Mouse (Mus musculus) E14TG2a.4 (cell line): ENCODE results near the gene Pank4.

Source experiments
- H3K27me3 ChIP-seq: 2 replicates; pipeline ENCODE4 v1.6.1; 2014; ENCODE audit warnings: low read length, control low read depth; ENCODE audit not compliant: insufficient read depth
- H3K36me3 ChIP-seq: 2 replicates; pipeline ENCODE4 v1.6.1; 2014; ENCODE audit warnings: low read length, control low read depth; ENCODE audit not compliant: insufficient read depth
- H3K4me1 ChIP-seq: replicated peaks from 2 replicates; pipeline ENCODE4 v1.6.1; 2014; ENCODE audit warnings: low read depth, low read length, control low read depth
- H3K4me3 ChIP-seq: replicated peaks from 2 replicates; pipeline ENCODE4 v1.5.1; 2014; ENCODE audit warnings: mild to moderate bottlenecking, low read length
- H3K9me3 ChIP-seq: 2 replicates; pipeline ENCODE4 v1.6.1; 2014; ENCODE audit warnings: low read length, control low read depth
- CTCF ChIP-seq: conservative IDR thresholded peaks from 2 replicates; pipeline ENCODE4 v1.5.1; 2014; ENCODE audit warnings: low read length
- NANOG ChIP-seq: IDR thresholded peaks from 2 replicates; pipeline ENCODE4 v1.6.1; 2014; ENCODE audit warnings: borderline replicate concordance, low read length, mixed read lengths
- POU5F1 ChIP-seq: IDR thresholded peaks from 2 replicates; pipeline ENCODE4 v1.6.1; 2014; ENCODE audit warnings: low read length, borderline replicate concordance

The Pank4 gene

GRCm38 (mm10) chr4:154986096-154986495, 22.2 kb downstream of the Pank4 start:
- Histone ChIP-seq H3K27me3 (peaks cover 39% of the 10 kb centered on the region), H3K4me1 (peaks cover 55% of the 10 kb centered on the region), H3K4me3 (peak overlapping the region; percentile 64), H3K9me3 (no peaks in the 10 kb centered on the region), H3K36me3 (peaks cover 11% of the 10 kb centered on the region)
- TF ChIP-seq POU5F1 = no peak
- TF ChIP-seq CTCF = peak; percentile 35

GRCm38 (mm10) chr4:154986750-154987149, 22.8 kb downstream of the Pank4 start:
- Histone ChIP-seq H3K4me1 (peaks cover 48% of the 10 kb centered on the region), H3K36me3 (peaks cover 5% of the 10 kb centered on the region), H3K4me3 (peak overlapping the region; percentile 64), H3K27me3 (peaks cover 39% of the 10 kb centered on the region), H3K9me3 (no peaks in the 10 kb centered on the region)
- no peak for TF ChIP-seq POU5F1
- no peak for TF ChIP-seq CTCF
- no peak for TF ChIP-seq NANOG

GRCm38 (mm10) chr4:154994876-154995275, 31.0 kb downstream of the Pank4 start:
- Histone ChIP-seq H3K4me1 (peaks cover 2% of the 10 kb centered on the region; the same call in 1 of the 2 replicates), H3K4me3 (no peak overlapping the region), H3K27me3 (0 out of 2 replicates have a peak, but pooled peaks cover 3% of the 10 kb centered on the region), H3K36me3 (no peaks in the 10 kb centered on the region), H3K9me3 (no peaks in the 10 kb centered on the region)
- TF ChIP-seq CTCF (no peak), NANOG (no peak), POU5F1 (no peak)

GRCm38 (mm10) chr4:154996572-154997154, 32.7 kb downstream of the Pank4 start:
- Histone ChIP-seq H3K4me3 (no peak overlapping the region), H3K9me3 (no peaks in the 10 kb centered on the region), H3K36me3 (no peaks in the 10 kb centered on the region), H3K27me3 (peaks cover 6% of the 10 kb centered on the region), H3K4me1 (peaks cover 13% of the 10 kb centered on the region)
- TF ChIP-seq CTCF (no peak), POU5F1 (no peak), NANOG (no peak)

GRCm38 (mm10) chr4:154999379-154999778, 35.5 kb downstream of the Pank4 start:
- Histone ChIP-seq H3K4me1 (peaks cover 13% of the 10 kb centered on the region), H3K9me3 (no peaks in the 10 kb centered on the region), H3K4me3 (no peak overlapping the region), H3K27me3 (peaks cover 12% of the 10 kb centered on the region), H3K36me3 (no peaks in the 10 kb centered on the region)
- TF ChIP-seq NANOG (no peak), POU5F1 (no peak), CTCF (no peak)

- Histone ChIP-seq H3K36me3 (no peaks in the 10 kb centered on the region), H3K4me3 (no peak overlapping the region), H3K4me1 (peaks cover 6% of the 10 kb centered on the region), H3K27me3 (peaks cover 23% of the 10 kb centered on the region), H3K9me3 (no peaks in the 10 kb centered on the region)
- TF ChIP-seq NANOG (no peak), CTCF (no peak), POU5F1 (no peak)
Observed at GRCm38 (mm10) chr4:155005278-155005677, 41.4 kb downstream of the Pank4 start.

- no peak for TF ChIP-seq CTCF
- no peak for TF ChIP-seq NANOG
- no peak for TF ChIP-seq POU5F1
- H3K4me3 ChIP-seq = no peak overlapping the region
- H3K27me3 ChIP-seq = peaks cover 25% of the 10 kb centered on the region
- no peaks in the 10 kb centered on the region for H3K4me1 ChIP-seq
- no peaks in the 10 kb centered on the region for H3K36me3 ChIP-seq
- no peaks in the 10 kb centered on the region for H3K9me3 ChIP-seq
Observed at GRCm38 (mm10) chr4:155006296-155006695, 42.4 kb downstream of the Pank4 start.

- H3K4me3 ChIP-seq = no peak overlapping the region
- no peaks in the 10 kb centered on the region for H3K9me3 ChIP-seq
- no peaks in the 10 kb centered on the region for H3K4me1 ChIP-seq
- peaks cover 19% of the 10 kb centered on the region for H3K27me3 ChIP-seq
- no peaks in the 10 kb centered on the region for H3K36me3 ChIP-seq
- TF ChIP-seq POU5F1 (no peak), NANOG (no peak), CTCF (no peak)
Observed at GRCm38 (mm10) chr4:155007641-155008040, 43.7 kb downstream of the Pank4 start.

- no peaks in the 10 kb centered on the region for H3K9me3 ChIP-seq
- no peaks in the 10 kb centered on the region for H3K36me3 ChIP-seq
- peaks cover 19% of the 10 kb centered on the region for H3K27me3 ChIP-seq
- TF ChIP-seq POU5F1 (no peak), NANOG (no peak), CTCF (no peak)
- no peak overlapping the region for H3K4me3 ChIP-seq
- H3K4me1 ChIP-seq = no peaks in the 10 kb centered on the region
Observed at GRCm38 (mm10) chr4:155008075-155008474, 44.2 kb downstream of the Pank4 start.
